Mouse (Mus musculus) neural tube, embryonic 12.5 days (tissue): ENCODE results near the gene Arl4c. TPM values are rescaled to one million over a fixed set of nuclear protein-coding genes. Genes with fewer than 3 reads are reported as not detected.

Experiments
- ATAC-seq: fragments of 200-750 bp; cut with Nextera tagmentation; 2 replicates; pipeline ENCODE4 v1.8.0; 2017; ENCODE audit warnings: low read depth, mild to moderate bottlenecking, moderate TSS enrichment, moderate library complexity; ENCODE audit not compliant: low FRiP score
- H3K27ac ChIP-seq: fragments of 300-500 bp; sonication (generic); 2 replicates; pipeline ENCODE4 v1.5.1; 2016
- H3K27me3 ChIP-seq: fragments of 300-500 bp; sonication (generic); replicated peaks from 2 replicates; pipeline ENCODE4 v1.6.1; 2016; ENCODE audit warnings: mild to moderate bottlenecking
- H3K36me3 ChIP-seq: fragments of 300-500 bp; sonication (generic); 2 replicates; pipeline ENCODE4 v1.6.1; 2016; ENCODE audit warnings: mild to moderate bottlenecking
- H3K4me1 ChIP-seq: fragments of 300-500 bp; sonication (generic); 2 replicates; pipeline ENCODE4 v1.6.1; 2016
- H3K4me2 ChIP-seq: fragments of 300-500 bp; sonication (generic); replicated peaks from 2 replicates; pipeline ENCODE4 v1.6.1; 2016; ENCODE audit warnings: mild to moderate bottlenecking
- H3K4me3 ChIP-seq: fragments of 300-500 bp; sonication (generic); 2 replicates; pipeline ENCODE4 v1.5.1; 2016
- H3K9ac ChIP-seq: fragments of 300-500 bp; sonication (generic); 2 replicates; pipeline ENCODE4 v1.6.1; 2016; ENCODE audit warnings: mild to moderate bottlenecking
- H3K9me3 ChIP-seq: fragments of 300-500 bp; sonication (generic); 2 replicates; pipeline ENCODE4 v1.6.1; 2016; ENCODE audit warnings: mild to moderate bottlenecking
- WGBS: fragments of 180-500 bp; shearing (Covaris S2); methylation state at CpG from one replicate; pipeline ENCODE4 v1.1.7; 2016; 5-methylcytosine and 5-hydroxymethylcytosine counted together
- polyA plus RNA-seq: library from polyadenylated mRNA; unstranded; fragments of >200 nt; fragmentation: Nextera tagmentation; extraction: Ambion mirVana; gene quantifications from 2 replicates; pipeline ENCODE4 v1.2.1, GENCODE M21; 2016

Gene Arl4c
- polyA plus RNA-seq, 1 experiment from 2014 or later = 47.5 TPM

GRCm38 (mm10) chr1:88668846-88669810 is 32.9 kb downstream of the Arl4c start:
- 8% methylated on average over 14 of the region's 14 CpGs for WGBS
- peaks cover 27% of the 10 kb centered on the region for H3K4me1 ChIP-seq
- no peaks in the 10 kb centered on the region for H3K27me3 ChIP-seq
- H3K36me3 ChIP-seq = no peaks in the 10 kb centered on the region
- no peak overlapping the region for H3K4me3 ChIP-seq
- no peaks in the 10 kb centered on the region for H3K9me3 ChIP-seq
- 0 out of 2 replicates have a peak overlapping the region, but pooled peaks have one; percentile 8 for H3K27ac ChIP-seq
- H3K9ac ChIP-seq = no peak overlapping the region
- H3K4me2 ChIP-seq = peak overlapping the region; percentile 29
- ATAC-seq = peak; percentile 74

- Histone ChIP-seq H3K27ac (peak overlapping the region; percentile 8; the same call in 1 of the 2 replicates), H3K36me3 (no peaks in the 10 kb centered on the region), H3K4me3 (no peak overlapping the region), H3K4me2 (peak overlapping the region; percentile 29), H3K9ac (no peak overlapping the region), H3K27me3 (no peaks in the 10 kb centered on the region), H3K9me3 (no peaks in the 10 kb centered on the region), H3K4me1 (peaks cover 27% of the 10 kb centered on the region)
- 4% methylated on average over 7 of the region's 7 CpGs for WGBS
- ATAC-seq = peak; percentile 63; the same call in 1 of the 2 replicates
Observed at GRCm38 (mm10) chr1:88668353-88668752, 33.7 kb downstream of the Arl4c start.

- no peak overlapping the region for H3K27ac ChIP-seq
- H3K4me3 ChIP-seq = no peak overlapping the region
- no peaks in the 10 kb centered on the region for H3K36me3 ChIP-seq
- 67% methylated on average over 3 of the region's 3 CpGs for WGBS
- no peak overlapping the region for H3K4me2 ChIP-seq
- ATAC-seq = no peak
- H3K9me3 ChIP-seq = no peaks in the 10 kb centered on the region
- H3K9ac ChIP-seq = no peak overlapping the region
- H3K4me1 ChIP-seq = peaks cover 20% of the 10 kb centered on the region
- H3K27me3 ChIP-seq = no peaks in the 10 kb centered on the region
Observed at GRCm38 (mm10) chr1:88664623-88665022, 37.4 kb downstream of the Arl4c start.

- WGBS = 89% methylated on average over 5 of the region's 5 CpGs
Observed at GRCm38 (mm10) chr1:88662736-88663135, 39.3 kb downstream of the Arl4c start.

GRCm38 (mm10) chr1:88661209-88661608 is 40.8 kb downstream of the Arl4c start:
- no peak for ATAC-seq
- Histone ChIP-seq H3K9ac (no peak overlapping the region), H3K27ac (no peak overlapping the region), H3K4me1 (no peaks in the 10 kb centered on the region), H3K36me3 (no peaks in the 10 kb centered on the region), H3K4me2 (no peak overlapping the region), H3K4me3 (no peak overlapping the region), H3K27me3 (no peaks in the 10 kb centered on the region), H3K9me3 (no peaks in the 10 kb centered on the region)
- WGBS = 90% methylated on average over 3 of the region's 3 CpGs

More at GRCm38 (mm10) chr1:88662736-88663135, 39.3 kb downstream of the Arl4c start:
- H3K9ac ChIP-seq = no peak overlapping the region
- H3K9me3 ChIP-seq = no peaks in the 10 kb centered on the region
- no peaks in the 10 kb centered on the region for H3K36me3 ChIP-seq
- no peak overlapping the region for H3K4me2 ChIP-seq
- H3K4me3 ChIP-seq = no peak overlapping the region
- ATAC-seq = no peak
- H3K27me3 ChIP-seq = no peaks in the 10 kb centered on the region
- H3K4me1 ChIP-seq = 0 out of 2 replicates have a peak, but pooled peaks cover under 1% of the 10 kb centered on the region
- H3K27ac ChIP-seq = no peak overlapping the region

- H3K4me1 ChIP-seq = no peaks in the 10 kb centered on the region
- H3K4me2 ChIP-seq = no peak overlapping the region
- H3K9me3 ChIP-seq = no peaks in the 10 kb centered on the region
- no peak for ATAC-seq
- 59% methylated on average over 6 of the region's 6 CpGs for WGBS
- no peak overlapping the region for H3K4me3 ChIP-seq
- H3K27ac ChIP-seq = no peak overlapping the region
- no peak overlapping the region for H3K9ac ChIP-seq
- H3K27me3 ChIP-seq = no peaks in the 10 kb centered on the region
- H3K36me3 ChIP-seq = no peaks in the 10 kb centered on the region
Observed at GRCm38 (mm10) chr1:88658290-88658857, 43.6 kb downstream of the Arl4c start.

- H3K4me2 ChIP-seq = no peak overlapping the region
- no peaks in the 10 kb centered on the region for H3K9me3 ChIP-seq
- H3K27me3 ChIP-seq = no peaks in the 10 kb centered on the region
- ATAC-seq = no peak
- 84% methylated on average over 5 of the region's 5 CpGs for WGBS
- H3K27ac ChIP-seq = no peak overlapping the region
- H3K36me3 ChIP-seq = no peaks in the 10 kb centered on the region
- H3K9ac ChIP-seq = no peak overlapping the region
- no peak overlapping the region for H3K4me3 ChIP-seq
- H3K4me1 ChIP-seq = no peaks in the 10 kb centered on the region
Observed at GRCm38 (mm10) chr1:88656096-88656480, 45.9 kb downstream of the Arl4c start.

- H3K4me3 ChIP-seq = no peak overlapping the region
- no peak for ATAC-seq
- H3K27ac ChIP-seq = no peak overlapping the region
- H3K36me3 ChIP-seq = no peaks in the 10 kb centered on the region
- H3K4me1 ChIP-seq = no peaks in the 10 kb centered on the region
- H3K9ac ChIP-seq = no peak overlapping the region
- WGBS = 83% methylated on average over 3 of the region's 3 CpGs
- no peaks in the 10 kb centered on the region for H3K27me3 ChIP-seq
- no peak overlapping the region for H3K4me2 ChIP-seq
- H3K9me3 ChIP-seq = no peaks in the 10 kb centered on the region
Observed at GRCm38 (mm10) chr1:88655473-88656095, 46.4 kb downstream of the Arl4c start.

GRCm38 (mm10) chr1:88654521-88655472 is 47.2 kb downstream of the Arl4c start:
- H3K27me3 ChIP-seq = no peaks in the 10 kb centered on the region
- H3K4me1 ChIP-seq = no peaks in the 10 kb centered on the region
- ATAC-seq = no peak
- no peak overlapping the region for H3K27ac ChIP-seq
- no peaks in the 10 kb centered on the region for H3K36me3 ChIP-seq
- no peak overlapping the region for H3K4me3 ChIP-seq
- 88% methylated on average over 9 of the region's 9 CpGs for WGBS
- H3K4me2 ChIP-seq = no peak overlapping the region
- no peak overlapping the region for H3K9ac ChIP-seq
- no peaks in the 10 kb centered on the region for H3K9me3 ChIP-seq

GRCm38 (mm10) chr1:88653614-88654520 is 48.2 kb downstream of the Arl4c start:
- ATAC-seq = no peak
- Histone ChIP-seq H3K9ac (no peak overlapping the region), H3K27me3 (no peaks in the 10 kb centered on the region), H3K36me3 (no peaks in the 10 kb centered on the region), H3K9me3 (no peaks in the 10 kb centered on the region), H3K4me2 (no peak overlapping the region), H3K27ac (no peak overlapping the region), H3K4me1 (no peaks in the 10 kb centered on the region), H3K4me3 (no peak overlapping the region)
- WGBS = 88% methylated on average over 7 of the region's 7 CpGs

- H3K4me3 ChIP-seq = no peak overlapping the region
- H3K9me3 ChIP-seq = no peaks in the 10 kb centered on the region
- no peak for ATAC-seq
- no peaks in the 10 kb centered on the region for H3K36me3 ChIP-seq
- no peak overlapping the region for H3K27ac ChIP-seq
- H3K4me2 ChIP-seq = no peak overlapping the region
- 88% methylated on average over 8 of the region's 8 CpGs for WGBS
- H3K27me3 ChIP-seq = no peaks in the 10 kb centered on the region
- no peak overlapping the region for H3K9ac ChIP-seq
- H3K4me1 ChIP-seq = no peaks in the 10 kb centered on the region
Observed at GRCm38 (mm10) chr1:88652682-88653081, 49.3 kb downstream of the Arl4c start.
